Mouse (Mus musculus): ENCODE measurements around the gene Aacs. TPM values are rescaled to one million over a fixed set of nuclear protein-coding genes. Genes with fewer than 3 reads are reported as not detected.
"Not testable (repeated sequence)": the region's sequence is repeated elsewhere in the genome, so short reads cannot be mapped to it uniquely, and the experiment has no call there.

Aacs gene
- total RNA-seq, 4 experiments from 2014 or later: 2.2 to 4.3 (median 3.1) TPM

- DNase-seq (ENCODE audit: low spot score): no peak
Measured at GRCm38 (mm10) chr5:125465192-125465591, 10.4 kb upstream of the Aacs start.

- DNase-seq (ENCODE audit: low spot score): peak; percentile 93
Measured at GRCm38 (mm10) chr5:125465701-125466106, 9.9 kb upstream of the Aacs start.

- DNase-seq (ENCODE audit: low spot score): no peak
Measured at GRCm38 (mm10) chr5:125466483-125466882, 9.1 kb upstream of the Aacs start.

- no peak for DNase-seq (ENCODE audit: low spot score)
Measured at GRCm38 (mm10) chr5:125467261-125467660, 8.4 kb upstream of the Aacs start.

- DNase-seq (ENCODE audit: low spot score): no peak
Measured at GRCm38 (mm10) chr5:125470713-125471112, 4.9 kb upstream of the Aacs start.

GRCm38 (mm10) chr5:125472796-125473475, 2.7 kb upstream of the Aacs start:
- no peak for DNase-seq (ENCODE audit: low spot score)

- DNase-seq (ENCODE audit: low spot score): no peak
Measured at GRCm38 (mm10) chr5:125475030-125475429, 584 bp upstream of the Aacs start.

GRCm38 (mm10) chr5:125476286-125476625, 642 bp downstream of the Aacs start:
- no peak for DNase-seq (ENCODE audit: low spot score)

- DNase-seq (ENCODE audit: low spot score): no peak
Measured at GRCm38 (mm10) chr5:125476799-125477198, 1.2 kb downstream of the Aacs start.

- no peak for DNase-seq (ENCODE audit: low spot score)
Measured at GRCm38 (mm10) chr5:125477533-125477932, 1.9 kb downstream of the Aacs start.

GRCm38 (mm10) chr5:125478037-125478436, 2.4 kb downstream of the Aacs start:
- DNase-seq (ENCODE audit: low spot score): no peak

- DNase-seq (ENCODE audit: low spot score): no peak
Measured at GRCm38 (mm10) chr5:125479376-125479775, 3.8 kb downstream of the Aacs start.

GRCm38 (mm10) chr5:125480434-125481231, 5.0 kb downstream of the Aacs start:
- no peak for DNase-seq (ENCODE audit: low spot score)

GRCm38 (mm10) chr5:125482474-125482873, 6.9 kb downstream of the Aacs start:
- no peak for DNase-seq (ENCODE audit: low spot score)

- no peak for DNase-seq (ENCODE audit: low spot score)
Measured at GRCm38 (mm10) chr5:125483712-125484611, 8.3 kb downstream of the Aacs start.

GRCm38 (mm10) chr5:125485031-125485778, 9.6 kb downstream of the Aacs start:
- no peak for DNase-seq (ENCODE audit: low spot score)

GRCm38 (mm10) chr5:125486088-125486487, 10.5 kb downstream of the Aacs start:
- no peak for DNase-seq (ENCODE audit: low spot score)

GRCm38 (mm10) chr5:125487375-125488115, 11.9 kb downstream of the Aacs start:
- no peak for DNase-seq (ENCODE audit: low spot score)

- DNase-seq (ENCODE audit: low spot score): no peak
Measured at GRCm38 (mm10) chr5:125488116-125488455, 12.5 kb downstream of the Aacs start.

GRCm38 (mm10) chr5:125488953-125489352, 13.3 kb downstream of the Aacs start:
- not testable (repeated sequence) for DNase-seq (ENCODE audit: low spot score)

GRCm38 (mm10) chr5:125491107-125491506, 15.5 kb downstream of the Aacs start:
- peak; percentile 57 for DNase-seq (ENCODE audit: low spot score)

All from heart, adult 8-10 months (tissue).